Mouse (Mus musculus): ENCODE results near the gene Gm28845. TPM values are rescaled to one million over a fixed set of nuclear protein-coding genes. Genes with fewer than 3 reads are reported as not detected.
"Not testable (repeated sequence)": the region's sequence is repeated elsewhere in the genome, so short reads cannot be mapped to it uniquely, and the experiment has no call there.

The Gm28845 gene
- polyA plus RNA-seq, 1 experiment from 2014 or later = not detected

DNA sequence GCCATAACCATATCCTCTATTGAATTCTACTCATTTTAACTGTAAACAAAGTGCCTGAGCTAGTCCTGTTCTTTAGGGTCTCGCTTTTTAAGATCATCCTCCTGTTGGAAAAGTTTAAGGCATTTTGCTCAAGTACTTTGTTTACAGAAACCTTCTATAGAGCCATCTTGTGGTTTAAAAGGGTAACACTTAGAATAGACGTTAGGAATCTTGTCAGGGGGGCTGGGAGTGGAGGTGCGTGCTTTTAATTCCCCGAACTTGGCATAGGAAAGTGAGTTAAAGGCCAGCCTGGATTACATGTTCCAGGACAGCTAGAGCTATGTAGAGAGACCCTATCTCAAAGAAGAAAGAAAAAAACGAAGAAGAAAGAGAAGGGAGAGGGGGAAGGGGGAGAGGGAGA is 43.8 kb downstream of the Gm28845 start:
- Histone ChIP-seq H3K27ac (no peak overlapping the region), H3K79me2 (ENCODE audit: inconsistent target) (no peaks in the 10 kb centered on the region), H3K36me3 (ENCODE audit: inconsistent target) (no peaks in the 10 kb centered on the region), H3K4me3 (ENCODE audit: inconsistent target) (no peak overlapping the region)
- WGBS (ENCODE audit: missing documents) = 29% methylated on average over 4 of the region's 5 CpGs

DNA sequence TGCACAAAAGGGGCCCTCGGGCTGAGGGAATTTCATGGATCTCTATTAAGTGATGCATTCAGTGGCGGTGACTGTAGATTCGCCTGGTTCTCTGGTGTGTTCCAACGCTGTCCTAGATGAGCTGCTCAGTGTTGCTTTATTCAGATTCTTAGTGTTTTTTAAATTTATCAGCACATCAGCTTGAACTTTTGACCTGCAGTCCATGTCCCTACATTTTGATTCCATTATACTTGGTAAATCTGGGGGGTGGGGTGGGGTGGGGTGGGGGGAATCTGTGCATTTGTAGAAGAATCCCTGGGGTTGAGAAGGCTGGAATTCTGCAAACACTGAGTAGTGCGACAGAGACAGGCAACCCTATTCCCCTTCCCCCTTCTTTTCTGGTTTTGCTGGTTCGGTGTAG is 45.8 kb downstream of the Gm28845 start, which contains the start of gene Crygc:
TSS of gene Crygc (minus strand) at position 101 of the 400 bp plus-strand sequence.
- WGBS (ENCODE audit: missing documents) = 86% methylated on average over 6 of the region's 6 CpGs
- Histone ChIP-seq H3K4me3 (ENCODE audit: inconsistent target) (no peak within 1 kb of the TSS), H3K36me3 (ENCODE audit: inconsistent target) (no peaks in the 10 kb centered on the region), H3K27ac (no peak within 1 kb of the TSS), H3K79me2 (ENCODE audit: inconsistent target) (no peaks in the 10 kb centered on the region)

DNA sequence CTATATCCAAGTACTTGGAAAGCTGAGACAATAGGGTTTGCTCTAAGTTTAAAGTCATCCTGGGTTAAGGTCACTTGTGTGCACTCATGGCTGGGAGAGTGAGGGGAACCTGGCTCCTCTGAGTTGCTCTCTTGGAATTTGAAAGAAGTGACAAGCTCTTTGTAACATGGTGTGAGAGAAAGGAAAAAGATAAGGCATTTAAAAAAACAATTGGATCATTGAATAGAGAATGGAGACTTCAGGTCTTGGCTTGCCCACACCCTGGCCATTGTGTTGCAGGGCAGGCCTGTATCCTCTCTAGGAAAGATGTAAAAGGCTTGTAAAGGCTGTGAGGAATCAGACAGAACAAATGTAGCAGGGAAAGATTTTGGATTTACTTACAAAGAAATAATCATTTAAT is 51.5 kb downstream of the Gm28845 start:
- Histone ChIP-seq H3K27ac (no peak overlapping the region), H3K4me3 (ENCODE audit: inconsistent target) (no peak overlapping the region), H3K36me3 (ENCODE audit: inconsistent target) (no peaks in the 10 kb centered on the region), H3K79me2 (ENCODE audit: inconsistent target) (no peaks in the 10 kb centered on the region)

DNA sequence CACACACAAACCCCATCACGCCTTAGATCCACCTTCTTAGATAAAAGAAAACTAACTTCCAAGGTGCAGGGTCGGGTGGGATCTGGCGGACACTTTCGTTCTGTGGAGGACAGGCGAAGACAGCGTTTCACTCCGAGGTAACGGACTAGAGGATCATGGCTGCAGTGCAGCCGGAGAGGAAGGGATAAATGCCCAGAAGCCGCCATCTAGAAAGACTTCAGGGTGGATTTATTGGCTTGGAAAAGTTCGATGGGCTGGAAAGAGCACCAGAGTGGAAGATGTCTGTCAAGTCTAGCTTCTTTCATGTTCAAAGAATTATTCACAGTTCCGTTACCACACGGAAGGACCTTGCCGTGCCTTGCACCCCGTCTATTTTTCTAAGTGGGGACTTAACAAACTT is 55.2 kb downstream of the Gm28845 start:
- WGBS (ENCODE audit: missing documents) = 86% methylated on average over 15 of the region's 15 CpGs
- Histone ChIP-seq H3K36me3 (ENCODE audit: inconsistent target) (no peaks in the 10 kb centered on the region), H3K27ac (no peak overlapping the region), H3K79me2 (ENCODE audit: inconsistent target) (no peaks in the 10 kb centered on the region), H3K4me3 (ENCODE audit: inconsistent target) (no peak overlapping the region)

DNA sequence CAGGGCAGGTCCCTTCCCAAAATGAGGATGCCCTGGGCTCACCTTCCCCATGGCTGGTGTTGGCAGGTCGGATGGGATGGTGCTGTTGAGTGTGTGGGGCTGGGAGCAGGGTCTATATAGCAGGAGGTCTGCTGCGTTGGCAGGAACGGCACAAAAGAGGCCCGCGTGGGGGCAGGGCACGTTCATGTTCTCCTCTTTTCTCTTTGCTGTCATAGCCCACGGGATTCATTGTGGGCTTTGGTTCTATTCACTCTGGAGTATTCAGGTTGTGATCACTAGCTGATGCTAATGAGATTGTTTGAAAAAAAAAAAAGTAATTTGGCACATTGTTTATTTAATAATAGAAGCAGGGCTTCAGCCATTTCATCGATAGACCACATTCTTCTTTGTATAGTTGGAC is 56.0 kb downstream of the Gm28845 start, which contains the start of gene Crygd:
TSS of gene Crygd (minus strand) at position 101 of the 400 bp plus-strand sequence.
- Histone ChIP-seq H3K36me3 (ENCODE audit: inconsistent target) (no peaks in the 10 kb centered on the region), H3K79me2 (ENCODE audit: inconsistent target) (no peaks in the 10 kb centered on the region), H3K27ac (no peak within 1 kb of the TSS), H3K4me3 (ENCODE audit: inconsistent target) (no peak within 1 kb of the TSS)
- 90% methylated on average over 4 of the region's 8 CpGs for WGBS (ENCODE audit: missing documents)

DNA sequence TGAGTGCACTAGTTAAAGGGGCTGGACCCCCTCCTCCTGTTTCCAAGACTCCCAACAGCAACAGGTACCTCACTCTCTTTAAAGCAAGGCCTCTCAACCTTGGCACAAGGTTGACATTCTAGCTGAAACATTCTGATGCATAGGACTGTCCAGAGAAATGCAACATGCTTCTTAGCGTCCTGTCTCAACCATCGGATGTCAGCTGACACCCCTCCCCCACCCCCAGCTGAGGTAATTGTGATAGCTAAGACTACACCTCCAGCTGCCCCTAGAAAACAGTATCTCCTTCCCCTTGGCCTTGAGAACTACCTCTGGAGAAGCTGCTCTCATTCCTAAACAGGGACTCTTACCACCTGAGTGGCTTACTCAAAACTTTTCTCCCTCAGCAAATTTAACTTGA is 67.2 kb downstream of the Gm28845 start:
- Histone ChIP-seq H3K36me3 (ENCODE audit: inconsistent target) (no peaks in the 10 kb centered on the region), H3K79me2 (ENCODE audit: inconsistent target) (no peaks in the 10 kb centered on the region), H3K27ac (no peak overlapping the region), H3K4me3 (ENCODE audit: inconsistent target) (no peak overlapping the region)
- WGBS (ENCODE audit: missing documents) = 62% methylated on average over 2 of the region's 2 CpGs

DNA sequence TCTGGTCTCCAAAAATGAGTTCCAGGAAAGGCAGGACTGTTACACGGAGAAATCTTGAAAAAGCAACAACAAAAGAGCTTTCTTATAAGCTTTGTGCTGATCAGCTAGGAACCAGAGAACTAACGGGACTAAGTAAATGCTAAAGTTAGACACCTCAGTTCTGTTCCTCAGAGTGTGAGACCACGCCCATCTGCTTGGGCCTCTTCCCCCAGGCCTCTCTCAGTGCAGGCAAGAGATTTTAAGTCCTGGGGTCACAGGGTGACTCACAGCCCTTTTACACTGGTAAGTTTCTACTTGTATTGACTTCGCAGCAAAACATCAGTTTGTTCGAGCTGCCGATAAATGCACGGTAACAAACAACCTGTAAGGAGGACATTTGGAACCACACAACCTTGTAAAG is 67.7 kb downstream of the Gm28845 start:
- Histone ChIP-seq H3K79me2 (ENCODE audit: inconsistent target) (no peaks in the 10 kb centered on the region), H3K27ac (no peak overlapping the region), H3K36me3 (ENCODE audit: inconsistent target) (no peaks in the 10 kb centered on the region), H3K4me3 (ENCODE audit: inconsistent target) (no peak overlapping the region)
- WGBS (ENCODE audit: missing documents) = 84% methylated on average over 7 of the region's 7 CpGs

DNA sequence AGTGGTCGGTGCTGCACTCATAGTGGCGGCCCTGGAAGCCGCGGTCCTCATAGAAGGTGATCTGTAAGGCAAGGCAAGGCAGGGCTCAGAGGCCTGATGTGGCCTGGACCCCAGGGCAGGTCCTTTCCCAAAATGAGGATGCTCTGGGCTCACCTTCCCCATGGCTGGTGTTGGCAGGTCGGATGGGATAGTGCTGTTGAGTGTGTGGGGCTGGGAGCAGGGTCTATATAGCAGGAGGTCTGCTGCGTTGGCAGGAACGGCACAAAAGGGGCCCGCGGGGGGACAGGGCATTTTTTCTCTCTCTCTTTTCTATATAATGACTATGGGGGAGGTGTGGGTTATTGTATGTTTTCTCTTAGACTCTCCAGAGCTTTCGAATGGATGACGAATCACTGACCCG is 68.4 kb downstream of the Gm28845 start, which contains the start of gene Cryge:
TSS of gene Cryge (minus strand) at position 198 of the 400 bp plus-strand sequence.
- 92% methylated on average over 7 of the region's 12 CpGs for WGBS (ENCODE audit: missing documents)
- not testable (repeated sequence) for H3K36me3 ChIP-seq (ENCODE audit: inconsistent target); H3K4me3 ChIP-seq (ENCODE audit: inconsistent target); H3K79me2 ChIP-seq (ENCODE audit: inconsistent target); H3K27ac ChIP-seq

Other genes with a start within 250 kb of the Gm28845 start
- 16.0 to 20.6 TPM (median 16.8 TPM) in 3 replicates for gene Plekhm3, start 162.7 kb downstream of the Gm28845 start, polyA plus RNA-seq (2018)
- gene Akr1cl, start 86.8 kb downstream of the Gm28845 start, polyA plus RNA-seq (2018) = not detected in 3 replicates
- gene Cryge, start 68.4 kb downstream of the Gm28845 start, polyA plus RNA-seq (2018) = not detected in 3 replicates
- not detected in 3 replicates for gene Crygd, start 56.1 kb downstream of the Gm28845 start, polyA plus RNA-seq (2018)
- not detected in 3 replicates for gene Crygc, start 45.9 kb downstream of the Gm28845 start, polyA plus RNA-seq (2018)
- not detected in 3 replicates for gene Crygb, start 37.3 kb downstream of the Gm28845 start, polyA plus RNA-seq (2018)
- gene Cryga, start 16.2 kb downstream of the Gm28845 start, polyA plus RNA-seq (2018) = not detected in 3 replicates
- 0.28 to 0.40 TPM (median 0.33 TPM) in 3 replicates for gene D630023F18Rik, start 3.7 kb upstream of the Gm28845 start, polyA plus RNA-seq (2018)
- gene Idh1, start 66.9 kb upstream of the Gm28845 start, polyA plus RNA-seq (2018) = 152 to 289 TPM (median 249 TPM) in 3 replicates
- 31.3 to 38.5 TPM (median 36.9 TPM) in 3 replicates for gene Pikfyve, start 67.1 kb upstream of the Gm28845 start, polyA plus RNA-seq (2018)
- 0.06 TPM in 1 of 3 replicates, not detected in the others for gene Pth2r, start 162.5 kb upstream of the Gm28845 start, polyA plus RNA-seq (2018)

All from macrophage (primary cell).